Comparison of ENCODE assay signal across 10 mouse cellular contexts in the genomic region with DNA sequence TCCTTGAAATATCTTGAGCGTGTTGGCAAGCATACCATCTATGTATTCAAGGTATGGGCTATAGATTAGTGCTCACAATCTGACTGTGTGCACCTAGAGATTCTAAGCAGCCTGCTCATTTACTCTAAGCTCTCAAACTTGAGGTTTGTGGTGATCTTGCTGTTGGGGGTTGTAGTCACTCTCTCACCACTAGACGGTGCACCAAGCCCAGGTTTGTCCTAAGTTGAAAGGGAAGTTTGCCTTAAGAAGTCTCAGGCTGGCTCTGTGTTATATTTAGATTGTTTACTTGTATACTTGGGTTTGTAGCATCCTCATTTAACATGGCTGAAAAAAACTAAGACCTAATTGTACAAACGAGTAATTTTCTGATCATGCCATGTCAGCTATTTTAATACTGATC. TPM values are rescaled to one million over a fixed set of nuclear protein-coding genes. Genes with fewer than 3 reads are reported as not detected.
"Had no signal": no experiment of that assay in that cellular context is flagged by ENCODE, and none has a peak within 500 bp of the region (broad histone marks: within the 10 kb centered on the region; RNA-seq: fewer than 3 reads in every experiment).

No protein-coding gene starts in this region.

RNA-seq across cellular contexts. Expression of a gene that starts 12.2 kb away (rescaled TPM):
- total RNA-seq: left cerebral cortex, adult 8-10 months; left cerebral cortex, postnatal 10 days; left cerebral cortex, postnatal 14 days; left cerebral cortex, postnatal 25 days; left cerebral cortex, postnatal 36 days; left cerebral cortex, postnatal 4 days; liver, adult 2 months; megakaryocyte-erythroid progenitor cell, adult 5-6 weeks; midbrain, postnatal 0 days; monocyte, adult 5-6 weeks had no signal
